Mouse (Mus musculus): ENCODE data around the gene Slco1c1. TPM values are rescaled to one million over a fixed set of nuclear protein-coding genes. Genes with fewer than 3 reads are reported as not detected.
"Not testable (repeated sequence)": the region's sequence is repeated elsewhere in the genome, so short reads cannot be mapped to it uniquely, and the experiment has no call there.

Slco1c1 gene
- polyA plus RNA-seq, 1 experiment from 2014 or later: 0.46 TPM

- Histone ChIP-seq H3K9me3 (replicated peaks; ENCODE audit: control insufficient read depth, low read length) (no peaks in the 10 kb centered on the region), H3K9ac (ENCODE audit: low read length) (no peak overlapping the region), H3K4me3 (ENCODE audit: low read length) (no peak overlapping the region), H3K4me1 (ENCODE audit: control insufficient read depth, insufficient read depth, low read length) (no peaks in the 10 kb centered on the region), H3K4me2 (ENCODE audit: low read depth, low read length) (no peak overlapping the region), H3K36me3 (ENCODE audit: control insufficient read depth, insufficient read depth) (no peaks in the 10 kb centered on the region), H3K27me3 (ENCODE audit: control insufficient read depth, insufficient read depth, low read length) (no peaks in the 10 kb centered on the region), H3K27ac (ENCODE audit: low read length) (no peak overlapping the region)
- 73% methylated on average over 10 of the region's 10 CpGs for WGBS
- no peak for ATAC-seq (replicated peaks; ENCODE audit: extremely low read depth, insufficient read depth, low FRiP score)
These were observed 43.8 kb downstream of the Slco1c1 start for GRCm38 (mm10) chr6:141567852-141568558.

- ATAC-seq (replicated peaks; ENCODE audit: extremely low read depth, insufficient read depth, low FRiP score): no peak
- Histone ChIP-seq H3K27me3 (ENCODE audit: control insufficient read depth, insufficient read depth, low read length) (no peaks in the 10 kb centered on the region), H3K9ac (ENCODE audit: low read length) (no peak overlapping the region), H3K27ac (ENCODE audit: low read length) (no peak overlapping the region), H3K4me1 (ENCODE audit: control insufficient read depth, insufficient read depth, low read length) (no peaks in the 10 kb centered on the region), H3K4me3 (ENCODE audit: low read length) (no peak overlapping the region), H3K36me3 (ENCODE audit: control insufficient read depth, insufficient read depth) (no peaks in the 10 kb centered on the region), H3K4me2 (ENCODE audit: low read depth, low read length) (no peak overlapping the region), H3K9me3 (replicated peaks; ENCODE audit: control insufficient read depth, low read length) (no peaks in the 10 kb centered on the region)
- 53% methylated on average over 3 of the region's 3 CpGs for WGBS
These were observed 44.4 kb downstream of the Slco1c1 start for GRCm38 (mm10) chr6:141568559-141568946.

GRCm38 (mm10) chr6:141576646-141577200 lies 52.6 kb downstream of the Slco1c1 start:
- H3K27ac ChIP-seq (ENCODE audit: low read length): no peak overlapping the region
- ATAC-seq (replicated peaks; ENCODE audit: extremely low read depth, insufficient read depth, low FRiP score): no peak

GRCm38 (mm10) chr6:141584791-141585403 lies 60.7 kb downstream of the Slco1c1 start:
- 78% methylated on average over 1 of the region's 1 CpGs for whole genome bisulfite sequencing
- H3K4me2 ChIP-seq (ENCODE audit: low read depth, low read length): no peak overlapping the region
- H3K36me3 ChIP-seq (ENCODE audit: control insufficient read depth, insufficient read depth): no peaks in the 10 kb centered on the region
- no peaks in the 10 kb centered on the region for H3K4me1 ChIP-seq (ENCODE audit: control insufficient read depth, insufficient read depth, low read length)
- no peak overlapping the region for H3K9ac ChIP-seq (ENCODE audit: low read length)
- no peaks in the 10 kb centered on the region for H3K9me3 ChIP-seq (replicated peaks; ENCODE audit: control insufficient read depth, low read length)
- no peak overlapping the region for H3K4me3 ChIP-seq (ENCODE audit: low read length)
- no peaks in the 10 kb centered on the region for H3K27me3 ChIP-seq (ENCODE audit: control insufficient read depth, insufficient read depth, low read length)
- H3K27ac ChIP-seq (ENCODE audit: low read length): no peak overlapping the region
- ATAC-seq (replicated peaks; ENCODE audit: extremely low read depth, insufficient read depth, low FRiP score): no peak

More at GRCm38 (mm10) chr6:141576646-141577200, 52.6 kb downstream of the Slco1c1 start:
- no peak overlapping the region for H3K4me2 ChIP-seq (ENCODE audit: low read depth, low read length)
- H3K9ac ChIP-seq (ENCODE audit: low read length): no peak overlapping the region
- no peaks in the 10 kb centered on the region for H3K27me3 ChIP-seq (ENCODE audit: control insufficient read depth, insufficient read depth, low read length)
- no peaks in the 10 kb centered on the region for H3K4me1 ChIP-seq (ENCODE audit: control insufficient read depth, insufficient read depth, low read length)
- H3K36me3 ChIP-seq (ENCODE audit: control insufficient read depth, insufficient read depth): no peaks in the 10 kb centered on the region
- 36% methylated on average over 3 of the region's 3 CpGs for WGBS
- H3K4me3 ChIP-seq (ENCODE audit: low read length): no peak overlapping the region
- no peaks in the 10 kb centered on the region for H3K9me3 ChIP-seq (replicated peaks; ENCODE audit: control insufficient read depth, low read length)

- no peak overlapping the region for H3K4me3 ChIP-seq (ENCODE audit: low read length)
- H3K9me3 ChIP-seq (replicated peaks; ENCODE audit: control insufficient read depth, low read length): no peaks in the 10 kb centered on the region
- ATAC-seq (replicated peaks; ENCODE audit: extremely low read depth, insufficient read depth, low FRiP score): no peak
- no peak overlapping the region for H3K27ac ChIP-seq (ENCODE audit: low read length)
- no peak overlapping the region for H3K9ac ChIP-seq (ENCODE audit: low read length)
- no peak overlapping the region for H3K4me2 ChIP-seq (ENCODE audit: low read depth, low read length)
- no peaks in the 10 kb centered on the region for H3K4me1 ChIP-seq (ENCODE audit: control insufficient read depth, insufficient read depth, low read length)
- no peaks in the 10 kb centered on the region for H3K36me3 ChIP-seq (ENCODE audit: control insufficient read depth, insufficient read depth)
- WGBS: 66% methylated on average over 1 of the region's 1 CpGs
- no peaks in the 10 kb centered on the region for H3K27me3 ChIP-seq (ENCODE audit: control insufficient read depth, insufficient read depth, low read length)
These were observed 65.8 kb downstream of the Slco1c1 start for GRCm38 (mm10) chr6:141590002-141590401.

GRCm38 (mm10) chr6:141590598-141591200 lies 66.5 kb downstream of the Slco1c1 start:
- not testable (repeated sequence) for H3K4me3 ChIP-seq (ENCODE audit: low read length)
- 51% methylated on average over 4 of the region's 4 CpGs for WGBS

GRCm38 (mm10) chr6:141596081-141596480 lies 71.9 kb downstream of the Slco1c1 start:
- Histone ChIP-seq H3K27ac (ENCODE audit: low read length) (no peak overlapping the region), H3K4me3 (ENCODE audit: low read length) (no peak overlapping the region), H3K27me3 (ENCODE audit: control insufficient read depth, insufficient read depth, low read length) (no peaks in the 10 kb centered on the region), H3K4me2 (ENCODE audit: low read depth, low read length) (no peak overlapping the region), H3K9me3 (replicated peaks; ENCODE audit: control insufficient read depth, low read length) (peaks cover 8% of the 10 kb centered on the region), H3K9ac (ENCODE audit: low read length) (no peak overlapping the region), H3K36me3 (ENCODE audit: control insufficient read depth, insufficient read depth) (no peaks in the 10 kb centered on the region), H3K4me1 (ENCODE audit: control insufficient read depth, insufficient read depth, low read length) (no peaks in the 10 kb centered on the region)
- no peak for ATAC-seq (replicated peaks; ENCODE audit: extremely low read depth, insufficient read depth, low FRiP score)
- WGBS: 80% methylated on average over 2 of the region's 2 CpGs

More at GRCm38 (mm10) chr6:141590598-141591200, 66.5 kb downstream of the Slco1c1 start:
- ATAC-seq (replicated peaks; ENCODE audit: extremely low read depth, insufficient read depth, low FRiP score); H3K9ac ChIP-seq (ENCODE audit: low read length); H3K27ac ChIP-seq (ENCODE audit: low read length); H3K27me3 ChIP-seq (ENCODE audit: control insufficient read depth, insufficient read depth, low read length); H3K9me3 ChIP-seq (replicated peaks; ENCODE audit: control insufficient read depth, low read length); H3K4me1 ChIP-seq (ENCODE audit: control insufficient read depth, insufficient read depth, low read length); H3K36me3 ChIP-seq (ENCODE audit: control insufficient read depth, insufficient read depth); H3K4me2 ChIP-seq (ENCODE audit: low read depth, low read length): not testable (repeated sequence)

GRCm38 (mm10) chr6:141597037-141597436 lies 72.9 kb downstream of the Slco1c1 start:
- Histone ChIP-seq H3K4me3 (ENCODE audit: low read length) (no peak overlapping the region), H3K27ac (ENCODE audit: low read length) (no peak overlapping the region), H3K36me3 (ENCODE audit: control insufficient read depth, insufficient read depth) (no peaks in the 10 kb centered on the region), H3K9me3 (replicated peaks; ENCODE audit: control insufficient read depth, low read length) (peaks cover 8% of the 10 kb centered on the region), H3K27me3 (ENCODE audit: control insufficient read depth, insufficient read depth, low read length) (no peaks in the 10 kb centered on the region), H3K9ac (ENCODE audit: low read length) (no peak overlapping the region), H3K4me1 (ENCODE audit: control insufficient read depth, insufficient read depth, low read length) (no peaks in the 10 kb centered on the region), H3K4me2 (ENCODE audit: low read depth, low read length) (no peak overlapping the region)
- no peak for ATAC-seq (replicated peaks; ENCODE audit: extremely low read depth, insufficient read depth, low FRiP score)
- WGBS: 97% methylated on average over 2 of the region's 2 CpGs

- H3K27me3 ChIP-seq (ENCODE audit: control insufficient read depth, insufficient read depth, low read length): no peaks in the 10 kb centered on the region
- ATAC-seq (replicated peaks; ENCODE audit: extremely low read depth, insufficient read depth, low FRiP score): no peak
- no peak overlapping the region for H3K4me3 ChIP-seq (ENCODE audit: low read length)
- H3K9ac ChIP-seq (ENCODE audit: low read length): no peak overlapping the region
- H3K36me3 ChIP-seq (ENCODE audit: control insufficient read depth, insufficient read depth): no peaks in the 10 kb centered on the region
- no peak overlapping the region for H3K27ac ChIP-seq (ENCODE audit: low read length)
- H3K9me3 ChIP-seq (replicated peaks; ENCODE audit: control insufficient read depth, low read length): peaks cover 8% of the 10 kb centered on the region
- H3K4me2 ChIP-seq (ENCODE audit: low read depth, low read length): no peak overlapping the region
- no peaks in the 10 kb centered on the region for H3K4me1 ChIP-seq (ENCODE audit: control insufficient read depth, insufficient read depth, low read length)
- WGBS: 70% methylated on average over 9 of the region's 9 CpGs
These were observed 76.8 kb downstream of the Slco1c1 start for GRCm38 (mm10) chr6:141600940-141601339.
